Mouse (Mus musculus) heart, postnatal 0 days (tissue): ENCODE measurements around the gene Cdr2l.

Source experiments
- CTCF ChIP-seq: IDR thresholded peaks from 2 replicates; pipeline ENCODE4 v1.5.1; 2016; ENCODE audit warnings: antibody characterized with exemption, control low read depth, low read depth
- EP300 ChIP-seq: IDR thresholded peaks from 2 replicates; pipeline ENCODE4 v1.6.1; 2016; ENCODE audit warnings: antibody characterized with exemption, low read depth

DNA sequence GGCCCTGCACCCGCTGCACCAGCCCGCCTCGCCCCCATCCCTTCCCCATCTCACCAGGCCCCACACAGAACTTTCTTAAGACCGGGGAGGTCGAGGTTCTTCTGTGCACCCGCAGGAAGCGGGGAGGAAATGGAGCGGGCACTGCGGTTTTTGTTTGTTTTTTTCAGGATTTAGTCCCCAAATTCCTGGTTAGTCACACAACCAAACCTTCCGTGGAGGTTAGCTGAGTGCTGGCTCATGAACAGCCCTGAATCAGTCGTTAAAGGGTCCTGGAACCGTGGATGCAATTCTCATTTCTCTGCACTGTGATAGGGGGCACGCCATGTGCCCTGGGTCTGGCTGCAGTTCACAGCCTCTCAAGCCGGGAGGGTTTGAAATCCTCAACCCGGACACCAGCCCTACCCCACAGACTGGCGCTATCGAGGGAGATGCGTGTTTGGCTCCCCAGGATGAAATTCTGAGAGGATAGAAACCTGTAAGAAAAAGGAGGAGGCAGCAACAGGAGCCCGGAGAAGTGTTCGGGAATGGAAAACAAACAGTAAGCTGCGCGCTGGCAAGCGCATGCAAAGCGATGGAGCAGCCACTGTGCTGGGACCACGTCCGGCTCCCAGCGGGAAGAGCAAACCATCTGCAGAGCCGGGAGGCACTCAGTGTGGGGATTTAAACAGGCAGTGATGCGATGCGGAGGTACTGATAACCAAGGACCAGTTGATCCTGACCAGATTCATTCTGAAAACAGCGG is 54.1 kb downstream of the Cdr2l start:
- TF ChIP-seq CTCF: no peak; the same call in 1 of the 2 replicates
- no peak for TF ChIP-seq EP300
